Mouse (Mus musculus): Measurements from ENCODE around the gene Wdr86. TPM values are rescaled to one million over a fixed set of nuclear protein-coding genes. Genes with fewer than 3 reads are reported as not detected.
A peak's percentile ranks its signal among the peaks of the same experiment; 100 is the strongest.
"Not testable (repeated sequence)": the region's sequence is repeated elsewhere in the genome, so short reads cannot be mapped to it uniquely, and the experiment has no call there.

Wdr86 gene
- polyA plus RNA-seq (2016; fragmentation: Nextera tagmentation; extraction: Ambion mirVana) = 6.6 and 10.1 TPM in 2 replicates

GRCm38 (mm10) chr5:24730488-24730871 lies at the start of gene Wdr86:
Gene Wdr86 (minus strand): TSS chr5:24730727.
- Histone ChIP-seq H3K9ac (peak within 1 kb of the TSS; percentile 53; the same call in 1 of the 2 replicates), H3K9me3 (no peaks in the 10 kb centered on the region), H3K27ac (no peak within 1 kb of the TSS), H3K27me3 (peaks cover 46% of the 10 kb centered on the region), H3K4me3 (replicated peaks) (peak within 1 kb of the TSS; percentile 45), H3K4me1 (peaks cover 23% of the 10 kb centered on the region), H3K36me3 (replicated peaks) (no peaks in the 10 kb centered on the region), H3K4me2 (peak within 1 kb of the TSS; percentile 65)
- ATAC-seq (ENCODE audit: low FRiP score) = 0 out of 2 replicates have a peak, but pooled peaks have one; percentile 7
- WGBS = under 1% methylated on average over 22 of the region's 23 CpGs

GRCm38 (mm10) chr5:24779881-24780512 lies 49.5 kb upstream of the Wdr86 start:
- H3K4me3 ChIP-seq (replicated peaks) = no peak overlapping the region
- H3K27ac ChIP-seq = no peak overlapping the region
- 0 out of 2 replicates have a peak, but pooled peaks cover 4% of the 10 kb centered on the region for H3K9me3 ChIP-seq
- H3K27me3 ChIP-seq = peaks cover 19% of the 10 kb centered on the region; the same call in 1 of the 2 replicates
- H3K4me2 ChIP-seq = no peak overlapping the region
- 43% methylated on average over 15 of the region's 15 CpGs for whole genome bisulfite sequencing
- no peaks in the 10 kb centered on the region for H3K36me3 ChIP-seq (replicated peaks)
- no peak for ATAC-seq (ENCODE audit: low FRiP score)
- no peak overlapping the region for H3K9ac ChIP-seq
- H3K4me1 ChIP-seq = peaks cover 12% of the 10 kb centered on the region

DNA sequence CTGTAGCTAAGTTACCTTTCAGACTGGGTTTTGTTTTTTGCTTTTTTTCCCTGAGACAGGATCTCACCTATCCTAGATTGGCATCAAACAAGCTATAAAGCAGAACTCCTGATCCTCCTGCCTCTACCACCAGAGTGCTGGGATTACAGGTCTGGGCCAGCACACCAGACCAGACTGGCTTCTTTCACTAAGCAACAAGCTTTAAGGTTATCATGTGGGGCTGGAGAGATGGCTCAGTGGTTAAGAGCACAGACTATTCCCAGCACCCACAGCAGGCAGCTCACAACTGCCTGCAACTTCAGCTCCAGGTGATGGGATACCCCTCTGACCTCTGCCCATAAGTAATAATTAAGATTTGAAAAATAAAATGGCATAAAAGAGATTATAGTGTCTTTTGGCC lies 48.8 kb upstream of the Wdr86 start:
- Histone ChIP-seq H3K9ac (no peak overlapping the region), H3K27me3 (peaks cover 19% of the 10 kb centered on the region; the same call in 1 of the 2 replicates), H3K4me1 (peaks cover 12% of the 10 kb centered on the region), H3K9me3 (0 out of 2 replicates have a peak, but pooled peaks cover 3% of the 10 kb centered on the region), H3K4me3 (replicated peaks) (no peak overlapping the region), H3K27ac (no peak overlapping the region), H3K4me2 (no peak overlapping the region), H3K36me3 (replicated peaks) (no peaks in the 10 kb centered on the region)
- no peak for ATAC-seq (ENCODE audit: low FRiP score)

DNA sequence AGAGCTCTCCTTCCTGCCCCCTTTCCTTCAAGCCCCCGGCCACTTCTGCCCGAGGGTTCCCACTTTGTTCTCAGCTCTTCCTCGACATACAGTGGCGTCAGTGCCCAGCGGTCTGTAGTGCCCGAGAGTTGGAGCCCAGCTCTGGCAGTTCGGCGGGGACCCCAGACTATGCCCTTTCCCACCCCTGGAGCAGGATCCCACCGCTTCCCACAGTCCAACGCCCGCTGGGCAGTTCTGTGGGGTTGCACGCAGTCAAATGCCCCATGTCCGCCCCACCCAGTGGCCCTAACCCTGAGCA lies 48.3 kb upstream of the Wdr86 start:
- Histone ChIP-seq H3K9ac (no peak overlapping the region), H3K4me3 (replicated peaks) (no peak overlapping the region), H3K4me2 (peak overlapping the region; percentile 32), H3K27me3 (peaks cover 19% of the 10 kb centered on the region; the same call in 1 of the 2 replicates), H3K4me1 (peaks cover 12% of the 10 kb centered on the region), H3K27ac (no peak overlapping the region), H3K9me3 (0 out of 2 replicates have a peak, but pooled peaks cover 4% of the 10 kb centered on the region), H3K36me3 (replicated peaks) (no peaks in the 10 kb centered on the region)
- 42% methylated on average over 13 of the region's 13 CpGs for WGBS
- no peak for ATAC-seq (ENCODE audit: low FRiP score)

GRCm38 (mm10) chr5:24778082-24778842 lies 47.7 kb upstream of the Wdr86 start:
- Histone ChIP-seq H3K27ac (no peak overlapping the region), H3K9ac (no peak overlapping the region), H3K27me3 (peaks cover 19% of the 10 kb centered on the region; the same call in 1 of the 2 replicates), H3K36me3 (replicated peaks) (no peaks in the 10 kb centered on the region), H3K4me1 (peaks cover 12% of the 10 kb centered on the region), H3K4me2 (peak overlapping the region; percentile 32), H3K9me3 (0 out of 2 replicates have a peak, but pooled peaks cover 4% of the 10 kb centered on the region), H3K4me3 (replicated peaks) (no peak overlapping the region)
- 15% methylated on average over 17 of the region's 17 CpGs for WGBS
- ATAC-seq (ENCODE audit: low FRiP score) = no peak

DNA sequence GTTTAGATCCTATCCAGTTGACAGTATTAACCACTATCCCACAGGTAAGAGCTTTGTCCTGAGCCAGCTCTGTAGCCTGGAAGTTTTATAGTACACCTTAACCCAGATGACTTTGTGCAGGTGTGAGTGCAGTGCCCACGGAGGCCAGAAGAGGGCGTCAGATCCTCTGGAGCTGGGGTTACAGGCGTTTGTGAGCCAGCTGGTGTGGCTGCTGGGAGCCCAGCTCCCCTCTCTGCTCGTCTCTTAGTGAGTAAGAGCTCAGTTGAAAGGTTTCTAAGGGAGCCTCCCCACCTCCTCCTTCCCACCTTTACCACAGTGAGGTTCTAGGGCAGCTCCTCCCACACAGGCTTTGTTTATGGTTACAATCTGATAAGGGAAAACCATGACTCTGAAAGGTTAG lies 46.2 kb upstream of the Wdr86 start:
- H3K4me2 ChIP-seq = no peak overlapping the region
- H3K27me3 ChIP-seq = peaks cover 19% of the 10 kb centered on the region; the same call in 1 of the 2 replicates
- no peak overlapping the region for H3K4me3 ChIP-seq (replicated peaks)
- ATAC-seq (ENCODE audit: low FRiP score) = no peak
- no peaks in the 10 kb centered on the region for H3K36me3 ChIP-seq (replicated peaks)
- WGBS = 70% methylated on average over 4 of the region's 4 CpGs
- no peak overlapping the region for H3K27ac ChIP-seq
- no peak overlapping the region for H3K9ac ChIP-seq
- 0 out of 2 replicates have a peak, but pooled peaks cover 4% of the 10 kb centered on the region for H3K9me3 ChIP-seq
- H3K4me1 ChIP-seq = peaks cover 12% of the 10 kb centered on the region

DNA sequence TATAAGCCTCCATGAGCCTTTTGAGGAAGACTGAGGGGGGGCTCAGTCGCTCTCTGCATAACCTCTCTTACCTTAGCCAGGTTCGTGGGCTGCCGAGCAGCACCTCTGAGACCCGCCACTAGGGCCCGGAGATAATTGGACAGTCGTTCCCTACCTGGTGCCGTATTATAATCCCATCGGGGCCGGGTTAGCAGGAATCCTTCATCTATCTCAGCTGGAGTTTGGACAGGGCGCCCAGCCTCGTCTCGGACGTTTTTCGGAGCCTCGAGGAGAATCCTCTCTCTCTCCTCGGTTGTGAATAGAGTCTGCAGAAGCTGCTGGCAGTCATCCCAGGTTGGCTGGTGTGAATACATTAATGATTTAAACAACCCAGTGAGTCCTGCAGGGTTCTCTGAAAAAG lies 44.0 kb upstream of the Wdr86 start:
- peaks cover 14% of the 10 kb centered on the region; the same call in 1 of the 2 replicates for H3K27me3 ChIP-seq
- not testable (repeated sequence) for H3K4me2 ChIP-seq; H3K4me3 ChIP-seq (replicated peaks); H3K27ac ChIP-seq; H3K9ac ChIP-seq; H3K9me3 ChIP-seq; H3K4me1 ChIP-seq; H3K36me3 ChIP-seq (replicated peaks); ATAC-seq (ENCODE audit: low FRiP score)
- 93% methylated on average over 16 of the region's 16 CpGs for WGBS

- ATAC-seq (ENCODE audit: low FRiP score) = no peak
- WGBS = 31% methylated on average over 18 of the region's 18 CpGs
- Histone ChIP-seq H3K4me2 (no peak within 1 kb of the TSS), H3K4me3 (replicated peaks) (no peak within 1 kb of the TSS), H3K4me1 (no peaks in the 10 kb centered on the region; the same call in 1 of the 2 replicates), H3K27ac (no peak within 1 kb of the TSS), H3K9me3 (no peaks in the 10 kb centered on the region), H3K9ac (no peak within 1 kb of the TSS), H3K27me3 (peaks cover 15% of the 10 kb centered on the region), H3K36me3 (replicated peaks) (no peaks in the 10 kb centered on the region)
Measured at GRCm38 (mm10) chr5:24757816-24758215, 27.3 kb upstream of the Wdr86 start, which contains the start of gene Crygn. Gene Crygn (minus strand): TSS chr5:24758008.

DNA sequence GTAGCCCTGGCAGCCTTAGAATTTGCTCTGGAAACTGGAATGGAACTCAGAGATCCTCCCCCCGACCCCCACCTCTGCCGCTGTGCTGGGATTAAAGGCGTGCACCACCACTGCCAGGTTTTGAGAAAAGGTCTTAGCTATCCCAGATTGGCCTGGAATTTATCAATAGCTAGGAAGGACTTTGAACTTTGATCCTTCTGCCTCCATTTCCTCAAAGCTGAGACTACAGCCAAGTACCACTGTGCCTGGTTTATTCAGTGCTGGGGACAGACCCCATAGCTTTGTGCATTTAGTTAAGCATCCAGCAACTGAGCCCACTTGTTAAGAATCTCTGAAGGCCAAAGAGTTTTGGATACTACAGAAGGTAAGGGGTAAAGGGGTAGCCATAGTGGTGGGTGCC lies 26.4 kb upstream of the Wdr86 start:
- Histone ChIP-seq H3K9me3 (no peaks in the 10 kb centered on the region), H3K27ac (no peak overlapping the region), H3K4me1 (peaks cover 4% of the 10 kb centered on the region), H3K9ac (no peak overlapping the region), H3K4me2 (no peak overlapping the region), H3K36me3 (replicated peaks) (no peaks in the 10 kb centered on the region), H3K4me3 (replicated peaks) (no peak overlapping the region), H3K27me3 (peaks cover 15% of the 10 kb centered on the region)
- ATAC-seq (ENCODE audit: low FRiP score) = no peak
- whole genome bisulfite sequencing = 51% methylated on average over 3 of the region's 3 CpGs

DNA sequence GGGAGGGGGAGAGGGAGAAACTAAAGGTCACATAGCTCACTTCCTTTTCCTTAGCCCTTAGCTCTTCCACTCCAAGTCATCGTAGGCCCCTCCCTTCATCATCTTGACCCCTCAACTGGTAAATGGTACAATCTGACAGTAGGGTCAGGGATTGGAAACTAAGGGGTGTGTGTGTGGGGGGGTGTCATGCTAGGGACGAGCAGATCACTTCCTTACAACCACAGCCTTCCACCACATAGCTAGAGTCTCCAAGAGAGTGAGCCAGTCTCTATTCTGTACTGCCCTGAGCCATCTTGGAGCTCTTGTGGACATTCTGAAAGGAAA lies 21.6 kb upstream of the Wdr86 start:
- WGBS = 9% methylated on average over 2 of the region's 2 CpGs

DNA sequence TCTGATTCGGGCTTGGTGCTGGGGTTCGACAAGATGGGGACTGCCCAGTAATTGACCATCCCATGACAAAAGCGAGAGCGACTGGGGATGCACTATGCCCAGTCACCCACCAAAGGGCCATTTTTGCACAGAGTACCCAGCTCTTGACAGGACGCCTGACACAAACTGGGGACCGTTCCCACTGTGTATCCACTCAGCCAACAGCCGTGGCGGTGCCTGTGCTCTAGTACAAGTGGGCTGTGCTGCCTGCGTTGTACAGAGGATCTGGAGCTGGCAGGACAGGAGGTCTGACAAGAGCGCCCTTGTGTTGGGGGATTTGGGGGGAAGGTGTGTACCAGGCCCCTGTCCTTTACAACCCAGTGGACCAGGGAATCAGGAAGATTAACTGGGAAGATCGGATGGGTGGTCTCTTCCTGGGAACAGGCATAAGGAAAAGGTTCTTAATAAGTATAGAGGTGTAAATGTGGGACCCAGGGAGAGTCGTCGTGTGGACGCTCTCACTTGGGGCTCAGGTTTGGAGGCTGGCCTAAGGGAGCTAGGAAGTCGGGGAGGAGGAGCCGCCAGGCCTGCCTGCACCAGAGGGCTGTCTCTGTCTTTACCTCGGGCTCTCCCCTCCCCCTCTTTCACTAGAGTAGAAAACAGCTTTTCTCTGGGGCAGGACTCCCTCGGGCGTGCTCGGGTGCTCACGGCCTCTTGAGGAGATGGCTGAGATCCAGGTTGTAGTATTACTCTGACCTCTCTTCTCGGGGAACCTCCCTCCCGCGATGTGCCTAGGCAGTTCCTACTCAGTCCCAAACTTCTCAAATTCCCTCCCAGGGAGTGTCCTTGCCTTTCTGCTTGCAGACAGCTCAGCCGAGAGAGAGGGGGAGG lies 21.0 kb upstream of the Wdr86 start:
- H3K27me3 ChIP-seq = 0 out of 2 replicates have a peak, but pooled peaks cover 6% of the 10 kb centered on the region
- ATAC-seq (ENCODE audit: low FRiP score) = peak; percentile 69
- H3K4me1 ChIP-seq = peaks cover 28% of the 10 kb centered on the region
- peak overlapping the region; percentile 56 for H3K4me3 ChIP-seq (replicated peaks)
- peak overlapping the region; percentile 67 for H3K9ac ChIP-seq
- no peaks in the 10 kb centered on the region for H3K9me3 ChIP-seq
- H3K4me2 ChIP-seq = peak overlapping the region; percentile 90
- 2% methylated on average over 25 of the region's 25 CpGs for WGBS
- H3K27ac ChIP-seq = 0 out of 2 replicates have a peak overlapping the region, but pooled peaks have one; percentile 65
- no peaks in the 10 kb centered on the region for H3K36me3 ChIP-seq (replicated peaks)

More for the DNA sequence above, 21.6 kb upstream of the Wdr86 start:
- no peak for ATAC-seq (ENCODE audit: low FRiP score)
- H3K27ac ChIP-seq = no peak overlapping the region
- no peaks in the 10 kb centered on the region for H3K36me3 ChIP-seq (replicated peaks)
- peaks cover 9% of the 10 kb centered on the region; the same call in 1 of the 2 replicates for H3K27me3 ChIP-seq
- peak overlapping the region; percentile 33; the same call in 1 of the 2 replicates for H3K9ac ChIP-seq
- H3K4me2 ChIP-seq = peak overlapping the region; percentile 90
- peaks cover 28% of the 10 kb centered on the region for H3K4me1 ChIP-seq
- peak overlapping the region; percentile 56; the same call in 1 of the 2 replicates for H3K4me3 ChIP-seq (replicated peaks)
- no peaks in the 10 kb centered on the region for H3K9me3 ChIP-seq

Measured in forebrain, embryonic 12.5 days (tissue).